Mouse (Mus musculus): ENCODE measurements around the gene Cdc42bpa.
"Not testable (repeated sequence)": the region's sequence is repeated elsewhere in the genome, so short reads cannot be mapped to it uniquely, and the experiment has no call there.

Gene Cdc42bpa

DNA sequence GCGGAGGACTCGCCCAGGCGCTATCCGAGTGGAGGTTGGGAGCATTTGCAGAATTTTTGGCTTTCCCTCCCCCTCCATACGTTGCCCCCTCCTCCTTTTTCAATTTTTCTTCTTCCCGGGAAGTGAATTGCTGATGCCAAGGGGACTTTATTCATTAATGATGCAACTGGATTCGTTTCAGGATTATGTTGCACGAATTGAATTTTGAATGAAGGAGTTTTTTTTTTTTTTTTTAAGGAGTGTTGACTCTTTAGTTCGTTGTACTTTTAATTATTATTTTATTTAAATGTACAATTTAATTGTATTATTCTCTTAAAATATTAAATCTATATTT is 238 bp downstream of the Cdc42bpa start:
- ATAC-seq (ENCODE audit: low TSS enrichment) = no peak

GRCm38 (mm10) chr1:179960882-179961698 is 818 bp downstream of the Cdc42bpa start:
- ATAC-seq (ENCODE audit: low TSS enrichment) = no peak; the same call in 1 of the 2 replicates

DNA sequence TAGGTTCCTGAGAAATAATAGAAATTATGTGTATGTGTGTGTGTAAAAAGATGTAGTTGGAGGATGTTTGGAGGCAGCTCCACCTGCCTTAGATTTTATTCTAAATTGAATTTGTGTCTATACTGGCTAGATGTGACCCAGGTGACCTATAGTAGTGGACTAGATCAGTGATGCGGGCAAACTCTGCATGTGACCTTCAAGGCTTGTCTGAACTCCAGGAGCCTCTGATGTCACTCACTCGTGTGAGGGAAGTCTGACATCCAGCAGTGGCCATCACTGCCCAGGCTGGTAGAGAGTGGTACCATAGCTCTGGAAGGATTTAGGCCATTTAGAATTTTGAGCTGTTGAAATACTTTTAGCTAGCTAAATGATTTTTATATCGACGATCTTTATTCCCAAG is 1.5 kb downstream of the Cdc42bpa start:
- no peak for ATAC-seq (ENCODE audit: low TSS enrichment)

GRCm38 (mm10) chr1:179969776-179970428 is 9.6 kb downstream of the Cdc42bpa start:
- ATAC-seq (ENCODE audit: low TSS enrichment) = no peak

DNA sequence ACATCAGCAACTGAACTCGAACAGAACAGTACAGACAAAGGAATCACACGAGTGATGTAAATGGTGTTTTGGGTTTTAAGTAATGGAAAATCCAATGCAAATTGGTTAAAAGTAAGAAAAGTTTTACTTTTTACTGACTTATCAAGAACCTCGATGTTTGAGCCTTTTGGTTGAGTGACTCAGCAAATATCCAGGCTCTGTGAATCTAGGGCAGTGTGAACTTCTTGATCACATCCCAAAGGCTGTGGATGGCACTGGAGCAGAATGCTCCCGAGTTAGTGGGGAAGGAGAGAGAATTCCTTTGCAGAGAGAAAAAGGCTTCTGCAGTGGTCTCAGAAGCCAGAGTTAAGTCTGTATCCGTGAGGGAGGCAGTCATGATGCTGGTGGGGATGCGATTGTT is 14.7 kb downstream of the Cdc42bpa start:
- peak; percentile 42 for ATAC-seq (ENCODE audit: low TSS enrichment)

- ATAC-seq (ENCODE audit: low TSS enrichment) = no peak
Measured at GRCm38 (mm10) chr1:179975645-179976275, 15.5 kb downstream of the Cdc42bpa start.

GRCm38 (mm10) chr1:179977437-179977836 is 17.2 kb downstream of the Cdc42bpa start:
- no peak for ATAC-seq (ENCODE audit: low TSS enrichment)

- no peak for ATAC-seq (ENCODE audit: low TSS enrichment)
Measured at GRCm38 (mm10) chr1:179978742-179979141, 18.5 kb downstream of the Cdc42bpa start.

- no peak for ATAC-seq (ENCODE audit: low TSS enrichment)
Measured at GRCm38 (mm10) chr1:179981680-179982079, 21.4 kb downstream of the Cdc42bpa start.

GRCm38 (mm10) chr1:179982183-179982582 is 21.9 kb downstream of the Cdc42bpa start:
- no peak for ATAC-seq (ENCODE audit: low TSS enrichment)

- no peak for ATAC-seq (ENCODE audit: low TSS enrichment)
Measured at GRCm38 (mm10) chr1:179982933-179983332, 22.7 kb downstream of the Cdc42bpa start.

- no peak for ATAC-seq (ENCODE audit: low TSS enrichment)
Measured at GRCm38 (mm10) chr1:179984171-179984570, 23.9 kb downstream of the Cdc42bpa start.

DNA sequence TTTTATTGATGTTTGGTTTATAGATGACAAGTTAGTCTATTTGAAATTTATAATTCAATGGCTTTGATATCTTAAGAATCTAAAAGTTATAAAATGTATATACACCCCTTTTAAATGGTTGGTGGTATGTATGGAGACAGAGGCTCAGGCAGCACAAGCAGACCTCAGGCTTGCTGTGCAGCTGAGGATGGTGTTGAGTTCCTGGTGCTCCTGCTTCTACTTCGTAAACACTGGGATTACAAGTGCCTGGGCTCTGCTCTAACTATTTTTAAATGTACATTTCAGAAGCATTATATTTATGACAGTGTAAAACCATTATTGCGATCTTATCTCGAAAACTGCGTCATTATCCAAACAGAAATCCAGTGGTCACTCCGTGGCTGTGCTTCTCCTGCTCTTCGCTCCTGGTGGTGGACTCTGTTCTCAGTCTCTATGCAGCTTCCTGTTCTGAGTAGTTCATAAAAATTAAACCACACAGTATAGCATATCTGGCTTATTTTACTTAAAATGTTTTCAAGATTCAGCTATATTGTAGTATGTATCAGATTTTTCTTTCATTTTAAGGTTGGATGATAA is 31.5 kb downstream of the Cdc42bpa start:
- no peak for ATAC-seq (ENCODE audit: low TSS enrichment)

DNA sequence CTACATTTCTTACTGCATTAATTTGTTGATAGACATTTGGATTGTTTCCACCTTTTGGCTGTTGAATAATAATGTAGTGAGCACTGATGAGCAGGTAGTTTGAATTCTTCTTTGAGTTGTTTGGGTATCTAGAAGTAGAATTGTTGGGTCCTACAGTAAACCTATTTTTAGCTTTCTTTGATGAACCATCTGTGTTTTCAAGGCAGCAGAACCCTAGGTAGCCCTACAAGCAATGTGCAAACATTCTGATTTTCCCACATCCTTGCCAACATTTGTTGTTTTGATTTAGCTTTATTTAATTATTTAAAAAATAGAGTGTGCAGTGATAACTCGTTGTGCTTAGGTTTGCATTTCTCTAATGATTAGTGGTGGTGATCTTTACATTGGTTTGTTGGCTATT is 32.0 kb downstream of the Cdc42bpa start:
- no peak for ATAC-seq (ENCODE audit: low TSS enrichment)

- no peak for ATAC-seq (ENCODE audit: low TSS enrichment)
Measured at GRCm38 (mm10) chr1:180008057-180008456, 47.8 kb downstream of the Cdc42bpa start.

GRCm38 (mm10) chr1:180013479-180013878 is 53.2 kb downstream of the Cdc42bpa start:
- no peak for ATAC-seq (ENCODE audit: low TSS enrichment)

GRCm38 (mm10) chr1:180018218-180018617 is 57.9 kb downstream of the Cdc42bpa start:
- ATAC-seq (ENCODE audit: low TSS enrichment) = no peak

GRCm38 (mm10) chr1:180021463-180022296 is 61.4 kb downstream of the Cdc42bpa start:
- peak; percentile 86 for ATAC-seq (ENCODE audit: low TSS enrichment)

GRCm38 (mm10) chr1:180023512-180023911 is 63.2 kb downstream of the Cdc42bpa start:
- ATAC-seq (ENCODE audit: low TSS enrichment) = peak; percentile 55; the same call in 1 of the 2 replicates

- ATAC-seq (ENCODE audit: low TSS enrichment) = not testable (repeated sequence)
Measured at GRCm38 (mm10) chr1:180029863-180030262, 69.6 kb downstream of the Cdc42bpa start.

DNA sequence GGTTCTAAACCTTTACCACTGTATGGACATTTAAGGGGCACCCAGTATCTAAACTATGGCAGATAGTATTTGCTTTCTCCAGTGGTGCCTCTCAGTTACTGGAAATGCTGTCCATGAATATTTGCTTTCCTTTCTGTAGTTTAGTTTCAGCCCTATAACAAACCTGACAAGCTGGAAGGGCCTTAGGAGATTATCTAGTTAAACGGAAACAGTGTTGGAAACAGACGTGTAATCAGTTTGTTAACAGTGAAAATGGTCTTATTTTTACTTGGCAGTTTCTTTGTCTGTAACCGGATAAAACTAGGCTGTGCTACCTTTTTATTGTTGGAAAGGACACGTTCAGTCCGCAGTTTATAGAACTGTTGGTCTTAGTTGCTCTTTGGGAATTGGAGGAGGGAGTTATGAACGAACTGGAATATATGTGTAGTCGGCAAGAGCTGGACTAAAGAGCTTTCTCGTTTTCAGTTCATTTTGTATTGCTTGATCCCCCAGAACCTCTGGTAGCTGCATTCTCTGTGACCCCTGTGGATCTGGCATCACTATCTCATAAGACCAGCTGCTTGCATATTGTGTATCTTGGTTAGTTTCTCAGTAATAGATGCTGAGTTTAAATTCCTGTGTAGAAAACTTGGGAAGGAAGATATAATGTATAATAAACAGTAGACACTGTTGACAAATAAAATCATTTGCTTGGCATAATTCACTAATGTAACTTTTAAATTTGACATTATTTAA is 70.5 kb downstream of the Cdc42bpa start:
- no peak for ATAC-seq (ENCODE audit: low TSS enrichment)
